Mouse (Mus musculus): ENCODE results near the gene Ryr2. TPM values are rescaled to one million over a fixed set of nuclear protein-coding genes. Genes with fewer than 3 reads are reported as not detected.
"Not testable (repeated sequence)": the region's sequence is repeated elsewhere in the genome, so short reads cannot be mapped to it uniquely, and the experiment has no call there.

Ryr2 gene
- polyA plus RNA-seq, 1 experiment: not detected

DNA sequence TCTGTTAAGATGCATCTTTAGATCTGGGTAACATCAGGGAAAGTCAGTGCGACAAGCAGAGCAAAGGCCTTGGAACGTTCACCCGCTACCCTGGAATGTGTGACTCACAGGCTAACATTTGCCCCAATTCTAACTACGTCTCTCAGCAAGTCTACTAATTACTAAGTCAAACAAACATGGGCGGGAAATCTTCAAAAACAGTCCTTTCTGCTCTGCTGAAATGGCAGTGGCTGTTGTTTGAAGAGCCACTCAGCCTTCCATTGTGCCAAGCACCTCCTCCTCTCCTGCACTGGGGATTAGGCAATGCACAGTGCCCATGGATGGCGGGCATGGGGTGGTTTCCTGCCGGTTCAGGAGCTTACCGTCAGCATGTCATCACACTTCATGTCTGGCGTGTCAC is 540.3 kb downstream of the Ryr2 start:
- no peak for TF ChIP-seq POLR2A (IDR thresholded peaks at IDR 0.05; ENCODE audit: borderline replicate concordance, low read depth, low read length)

DNA sequence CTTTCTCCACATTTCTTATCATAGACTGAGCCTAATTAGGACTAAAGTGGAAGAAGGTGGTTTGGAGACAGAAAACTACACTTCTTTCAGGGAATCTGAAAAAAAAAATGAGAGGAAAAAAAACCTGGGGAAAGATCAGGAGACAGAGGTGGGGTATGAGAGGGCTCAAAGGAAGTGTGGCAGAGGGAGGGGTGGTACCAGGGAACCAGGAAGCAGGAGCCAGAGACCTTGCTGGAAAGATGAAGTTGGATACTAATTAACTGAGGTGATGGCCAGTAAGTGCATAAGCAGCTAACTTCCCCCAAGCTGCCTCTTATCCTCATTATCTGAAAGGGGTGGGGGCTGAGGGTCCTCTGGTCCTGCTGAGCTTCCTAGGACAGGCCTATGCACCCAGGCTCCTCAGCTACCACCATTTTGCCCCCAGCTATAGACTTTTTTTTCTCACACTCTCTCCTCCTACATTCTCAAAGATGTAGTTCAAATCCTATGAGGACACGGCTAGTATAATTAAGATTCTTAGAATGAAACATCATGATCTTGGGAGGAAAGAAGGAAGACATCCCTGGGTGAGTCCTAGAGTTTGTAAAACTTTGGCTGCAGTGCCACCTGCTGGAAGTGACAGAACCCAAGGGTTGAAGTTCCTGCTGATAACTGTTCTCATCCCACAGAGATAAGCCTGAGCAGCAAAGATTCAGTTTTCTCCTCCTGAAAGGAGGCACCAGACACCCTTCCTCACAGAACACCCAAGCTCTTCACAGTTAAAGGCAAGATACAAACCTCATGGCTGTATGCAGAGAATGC is 543.3 kb downstream of the Ryr2 start:
- TF ChIP-seq CTCF (IDR thresholded peaks at IDR 0.05; ENCODE audit: low read depth, low read length): no peak
- TF ChIP-seq POLR2A (IDR thresholded peaks at IDR 0.05; ENCODE audit: borderline replicate concordance, low read depth, low read length): no peak
- Histone ChIP-seq H3K4me3 (ENCODE audit: insufficient read depth, low read length) (no peak overlapping the region), H3K27ac (ENCODE audit: insufficient read depth, low read depth, low read length) (no peak overlapping the region), H3K4me1 (ENCODE audit: control insufficient read depth, insufficient read depth, low read length) (no peaks in the 10 kb centered on the region)

More for the DNA sequence above, 540.3 kb downstream of the Ryr2 start:
- Histone ChIP-seq H3K27ac (ENCODE audit: insufficient read depth, low read depth, low read length) (no peak overlapping the region), H3K4me3 (ENCODE audit: insufficient read depth, low read length) (no peak overlapping the region), H3K4me1 (ENCODE audit: control insufficient read depth, insufficient read depth, low read length) (no peaks in the 10 kb centered on the region)

DNA sequence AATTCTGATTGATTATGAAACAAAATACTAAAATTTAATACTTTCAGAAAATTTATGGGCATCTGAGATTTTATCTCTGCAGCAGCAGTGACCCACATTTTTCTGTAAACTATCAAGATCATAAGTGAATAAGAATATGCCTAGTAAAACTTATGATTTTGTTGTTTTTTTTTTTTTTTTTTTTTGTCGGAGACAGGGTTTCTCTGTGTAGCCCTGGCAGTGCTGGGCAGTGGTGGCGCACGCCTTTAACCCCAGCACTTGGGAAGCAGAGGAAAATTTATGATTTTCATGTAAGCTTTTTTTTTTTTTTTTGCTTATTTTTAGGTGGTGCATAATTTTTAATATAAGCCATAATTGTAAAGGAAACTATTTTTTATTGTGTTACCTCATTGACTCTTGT is 557.1 kb downstream of the Ryr2 start:
- no peaks in the 10 kb centered on the region for H3K4me1 ChIP-seq (ENCODE audit: control insufficient read depth, insufficient read depth, low read length)
- no peak for TF ChIP-seq POLR2A (IDR thresholded peaks at IDR 0.05; ENCODE audit: borderline replicate concordance, low read depth, low read length)
- TF ChIP-seq CTCF (IDR thresholded peaks at IDR 0.05; ENCODE audit: low read depth, low read length): no peak

DNA sequence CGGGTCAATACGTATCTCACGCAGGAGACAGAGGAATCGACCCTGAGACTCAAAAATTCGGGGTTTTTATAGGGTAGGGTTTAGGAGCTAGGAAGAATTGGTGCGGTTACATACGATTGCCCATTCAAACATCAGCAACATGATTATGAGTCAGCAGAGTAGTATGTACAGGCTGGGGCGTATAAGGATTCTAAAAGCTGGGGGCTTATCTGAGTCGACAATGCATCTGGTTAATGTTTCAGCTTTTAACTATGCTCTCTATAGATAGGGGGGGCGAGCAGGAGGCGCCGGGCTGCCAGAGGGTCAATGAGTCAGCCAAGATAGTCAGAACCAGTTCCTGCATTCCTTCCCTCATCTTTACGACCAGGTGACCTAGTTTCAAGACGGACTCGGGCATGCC is 557.6 kb downstream of the Ryr2 start:
- H3K4me1 ChIP-seq (ENCODE audit: control insufficient read depth, insufficient read depth, low read length); H3K27ac ChIP-seq (ENCODE audit: insufficient read depth, low read depth, low read length): not testable (repeated sequence)

More for the DNA sequence above, 557.1 kb downstream of the Ryr2 start:
- Histone ChIP-seq H3K27ac (ENCODE audit: insufficient read depth, low read depth, low read length) (no peak overlapping the region), H3K4me3 (ENCODE audit: insufficient read depth, low read length) (no peak overlapping the region)

DNA sequence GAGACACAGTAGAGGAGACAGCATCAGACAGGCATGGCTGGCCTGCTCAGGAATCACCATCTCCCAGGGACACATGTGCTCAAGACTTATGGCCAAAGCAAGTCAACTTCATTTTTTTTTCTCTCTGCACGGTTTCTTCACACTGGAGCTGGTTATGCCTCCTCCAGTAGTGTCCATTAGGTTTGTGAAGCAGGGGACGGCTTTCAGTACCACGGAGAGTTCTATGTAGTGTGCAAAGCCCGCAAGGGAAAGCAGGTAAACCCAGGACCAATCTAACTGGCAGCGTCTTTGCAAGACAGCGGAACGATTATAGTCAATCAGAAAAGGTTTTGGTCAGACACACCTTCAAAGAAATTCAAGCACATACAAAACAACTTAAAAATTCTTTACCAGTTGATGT is 560.9 kb downstream of the Ryr2 start:
- H3K4me1 ChIP-seq (ENCODE audit: control insufficient read depth, insufficient read depth, low read length): no peaks in the 10 kb centered on the region
- no peak for TF ChIP-seq CTCF (IDR thresholded peaks at IDR 0.05; ENCODE audit: low read depth, low read length)
- no peak for TF ChIP-seq POLR2A (IDR thresholded peaks at IDR 0.05; ENCODE audit: borderline replicate concordance, low read depth, low read length)
- no peak overlapping the region for H3K4me3 ChIP-seq (ENCODE audit: insufficient read depth, low read length)
- H3K27ac ChIP-seq (ENCODE audit: insufficient read depth, low read depth, low read length): no peak overlapping the region

More for the DNA sequence above, 557.6 kb downstream of the Ryr2 start:
- H3K4me3 ChIP-seq (ENCODE audit: insufficient read depth, low read length): not testable (repeated sequence)

DNA sequence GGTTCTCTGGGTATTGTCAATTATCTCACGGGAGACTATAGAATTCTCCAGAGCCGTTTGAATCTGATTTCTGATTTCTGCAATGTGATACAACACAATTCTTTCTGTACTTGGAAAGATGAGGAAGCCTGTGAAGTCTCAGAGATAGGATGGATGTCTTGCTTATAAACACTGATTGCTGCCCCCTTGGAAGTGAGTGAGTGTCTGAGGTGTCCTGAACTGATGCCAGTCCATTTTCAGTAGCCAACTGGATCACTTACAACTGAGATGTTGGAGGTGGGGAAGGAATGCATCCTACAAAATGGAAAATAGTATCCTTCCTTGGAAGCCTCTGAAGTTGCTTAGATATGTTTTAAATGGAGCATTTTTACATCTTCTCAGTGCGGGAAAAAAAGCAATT is 564.2 kb downstream of the Ryr2 start:
- TF ChIP-seq CTCF (IDR thresholded peaks at IDR 0.05; ENCODE audit: low read depth, low read length) (no peak), POLR2A (IDR thresholded peaks at IDR 0.05; ENCODE audit: borderline replicate concordance, low read depth, low read length) (no peak)
- Histone ChIP-seq H3K4me3 (ENCODE audit: insufficient read depth, low read length) (no peak overlapping the region), H3K27ac (ENCODE audit: insufficient read depth, low read depth, low read length) (no peak overlapping the region), H3K4me1 (ENCODE audit: control insufficient read depth, insufficient read depth, low read length) (no peaks in the 10 kb centered on the region)

DNA sequence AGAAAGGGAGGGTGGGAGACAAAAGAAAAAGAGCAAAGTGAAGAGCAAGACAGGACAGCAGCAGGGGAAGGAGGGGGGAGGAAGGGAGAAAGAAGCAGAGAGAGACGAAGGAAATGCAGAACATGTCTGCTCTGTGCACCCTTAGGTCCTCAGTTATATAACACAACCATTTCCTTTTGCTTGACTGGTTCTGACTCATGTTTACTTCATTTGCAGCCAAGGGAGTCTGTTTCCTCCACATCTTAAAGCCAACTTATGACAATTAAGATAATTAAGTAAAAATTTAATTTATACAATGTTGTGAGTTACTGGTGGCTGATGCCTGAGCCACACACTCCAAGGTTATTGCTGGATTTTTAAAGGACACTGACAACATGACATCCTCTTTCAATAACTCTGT is 569.9 kb downstream of the Ryr2 start:
- TF ChIP-seq POLR2A (IDR thresholded peaks at IDR 0.05; ENCODE audit: borderline replicate concordance, low read depth, low read length) (no peak), CTCF (IDR thresholded peaks at IDR 0.05; ENCODE audit: low read depth, low read length) (no peak)
- Histone ChIP-seq H3K4me1 (ENCODE audit: control insufficient read depth, insufficient read depth, low read length) (no peaks in the 10 kb centered on the region), H3K27ac (ENCODE audit: insufficient read depth, low read depth, low read length) (no peak overlapping the region), H3K4me3 (ENCODE audit: insufficient read depth, low read length) (no peak overlapping the region)

DNA sequence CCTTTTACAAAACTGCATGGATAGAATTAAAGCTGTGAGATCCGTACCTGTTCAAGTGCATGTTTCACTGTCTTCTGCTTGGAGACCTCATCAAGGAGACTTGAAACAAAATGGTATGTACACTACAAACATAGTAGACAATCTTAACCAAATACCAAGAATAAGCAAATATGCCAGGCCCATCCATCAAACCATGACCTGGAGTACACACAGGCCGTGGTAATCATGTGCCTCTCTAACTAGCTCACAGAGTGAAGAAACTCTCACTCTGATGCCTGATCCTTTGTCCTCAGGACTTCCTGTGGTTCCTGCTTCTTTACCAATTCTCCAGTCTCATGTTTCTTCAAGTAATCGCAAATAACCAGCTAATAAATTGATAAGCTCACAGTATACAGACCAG is 570.9 kb downstream of the Ryr2 start:
- TF ChIP-seq CTCF (IDR thresholded peaks at IDR 0.05; ENCODE audit: low read depth, low read length): no peak
- TF ChIP-seq POLR2A (IDR thresholded peaks at IDR 0.05; ENCODE audit: borderline replicate concordance, low read depth, low read length): no peak
- Histone ChIP-seq H3K4me3 (ENCODE audit: insufficient read depth, low read length) (no peak overlapping the region), H3K4me1 (ENCODE audit: control insufficient read depth, insufficient read depth, low read length) (no peaks in the 10 kb centered on the region), H3K27ac (ENCODE audit: insufficient read depth, low read depth, low read length) (no peak overlapping the region)

DNA sequence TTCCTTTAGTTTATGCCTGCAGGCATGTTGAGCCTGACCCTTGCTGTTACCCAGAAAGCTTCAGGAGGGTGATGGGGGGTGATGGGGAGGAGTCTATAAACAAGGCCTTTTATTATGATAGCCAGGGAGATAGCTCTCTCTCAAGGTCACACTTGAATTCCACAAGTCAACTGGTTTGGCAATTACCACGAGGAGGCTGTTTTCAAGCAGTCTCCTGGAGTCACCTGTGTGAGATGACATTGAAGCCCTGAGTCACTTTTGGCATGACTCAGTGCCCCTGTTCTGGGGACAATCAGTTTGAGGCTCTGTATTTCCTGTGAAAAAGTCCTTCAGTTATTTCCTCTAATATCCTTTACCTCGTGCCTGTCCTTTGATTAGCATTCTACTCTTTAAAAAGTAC is 573.5 kb downstream of the Ryr2 start:
- H3K27ac ChIP-seq (ENCODE audit: insufficient read depth, low read depth, low read length): no peak overlapping the region
- H3K4me1 ChIP-seq (ENCODE audit: control insufficient read depth, insufficient read depth, low read length): no peaks in the 10 kb centered on the region
- H3K4me3 ChIP-seq (ENCODE audit: insufficient read depth, low read length): no peak overlapping the region
- TF ChIP-seq POLR2A (IDR thresholded peaks at IDR 0.05; ENCODE audit: borderline replicate concordance, low read depth, low read length): no peak
- no peak for TF ChIP-seq CTCF (IDR thresholded peaks at IDR 0.05; ENCODE audit: low read depth, low read length)

DNA sequence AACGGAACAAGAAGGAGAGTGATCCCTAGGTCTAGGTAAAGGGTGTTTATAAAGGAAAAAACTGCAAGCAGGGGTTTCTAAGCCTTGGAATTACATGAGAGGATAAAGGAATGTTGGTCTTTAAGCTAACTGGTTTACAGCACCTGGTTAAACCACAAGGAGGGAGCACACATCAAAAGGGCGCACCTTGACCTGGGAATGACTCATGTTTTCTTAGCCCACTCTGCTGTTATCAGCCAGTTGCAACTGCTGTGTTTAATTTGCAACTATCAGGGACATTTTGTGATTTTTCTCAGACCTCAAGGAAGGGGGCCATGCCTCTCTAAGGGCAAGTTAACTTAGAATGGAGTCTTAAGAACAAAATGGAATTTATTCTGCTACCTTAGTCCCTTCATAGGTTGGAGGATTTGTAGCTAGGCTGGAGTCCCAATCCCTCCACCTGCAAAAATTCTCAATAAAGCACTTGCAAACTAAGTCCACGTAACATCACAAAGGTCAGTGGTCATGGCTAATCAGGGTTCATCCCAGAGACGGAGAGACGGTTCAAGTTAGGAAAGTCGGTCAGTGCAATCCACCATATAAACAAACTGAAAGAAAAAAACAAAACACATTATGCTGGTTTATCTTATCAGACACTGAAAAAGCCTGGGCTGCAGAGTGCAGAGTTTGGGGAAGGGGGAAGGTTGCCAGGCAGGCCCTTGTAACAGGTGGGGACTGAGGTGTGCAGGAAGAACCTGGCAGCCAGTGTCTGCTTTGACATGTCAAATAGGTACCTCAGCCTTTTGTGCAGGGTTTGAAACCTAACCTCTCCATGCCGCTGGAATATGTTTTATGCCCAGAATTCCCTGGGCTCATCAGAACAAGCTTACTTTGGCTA is 574.5 kb downstream of the Ryr2 start:
- no peak for TF ChIP-seq CTCF (IDR thresholded peaks at IDR 0.05; ENCODE audit: low read depth, low read length)
- TF ChIP-seq POLR2A (IDR thresholded peaks at IDR 0.05; ENCODE audit: borderline replicate concordance, low read depth, low read length): no peak
- Histone ChIP-seq H3K27ac (ENCODE audit: insufficient read depth, low read depth, low read length) (no peak overlapping the region), H3K4me3 (ENCODE audit: insufficient read depth, low read length) (no peak overlapping the region), H3K4me1 (ENCODE audit: control insufficient read depth, insufficient read depth, low read length) (no peaks in the 10 kb centered on the region)

All from bone marrow macrophage, adult 2 months (primary cell).